Mouse (Mus musculus): ENCODE measurements around the gene Mt1. TPM values are rescaled to one million over a fixed set of nuclear protein-coding genes. Genes with fewer than 3 reads are reported as not detected.

Mt1 gene
- total RNA-seq, 2 experiments from 2014 or later = 388 to 401 TPM

DNA sequence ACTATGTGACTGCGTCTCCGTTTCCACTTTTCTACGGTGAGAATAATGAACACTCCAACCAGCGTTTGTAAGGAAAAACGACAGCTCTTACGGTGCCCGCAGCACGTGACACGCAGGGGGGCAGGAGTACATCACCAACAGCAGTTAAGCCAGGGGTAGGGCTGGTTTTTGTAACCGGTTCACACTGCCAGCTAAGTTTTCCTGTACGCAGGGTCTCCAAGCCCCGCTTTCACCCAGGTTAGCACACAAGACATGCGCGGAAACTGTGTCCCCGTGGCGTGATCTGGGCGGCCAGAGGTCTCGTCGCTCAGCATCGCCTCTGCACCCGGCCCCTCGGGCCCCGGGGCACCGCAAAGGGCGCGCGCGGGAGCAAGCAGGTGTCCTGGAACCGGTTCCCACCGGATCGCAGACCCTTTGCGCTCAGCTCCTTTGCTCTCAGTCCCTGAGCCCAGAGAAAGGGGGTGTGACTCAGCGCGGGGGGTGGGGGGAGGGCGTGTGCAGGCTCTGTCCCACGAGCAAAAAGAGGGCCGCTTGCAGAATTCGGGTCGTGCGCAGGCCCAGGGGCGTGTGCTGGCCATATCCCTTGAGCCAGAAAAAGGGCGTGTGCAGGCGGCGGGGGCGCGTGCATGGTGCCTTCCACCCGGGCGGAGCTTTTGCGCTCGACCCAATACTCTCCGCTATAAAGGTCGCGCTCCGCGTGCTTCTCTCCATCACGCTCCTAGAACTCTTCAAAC is 6.6 kb upstream of the Mt1 start, which contains the start of gene Mt2:
TSS of gene Mt2 (plus strand) at position 590 of the 734 bp plus-strand sequence.
- intact Hi-C loops (cut with DNase I) = no loop called here
- peak; percentile 73 to 79 for DNase-seq

DNA sequence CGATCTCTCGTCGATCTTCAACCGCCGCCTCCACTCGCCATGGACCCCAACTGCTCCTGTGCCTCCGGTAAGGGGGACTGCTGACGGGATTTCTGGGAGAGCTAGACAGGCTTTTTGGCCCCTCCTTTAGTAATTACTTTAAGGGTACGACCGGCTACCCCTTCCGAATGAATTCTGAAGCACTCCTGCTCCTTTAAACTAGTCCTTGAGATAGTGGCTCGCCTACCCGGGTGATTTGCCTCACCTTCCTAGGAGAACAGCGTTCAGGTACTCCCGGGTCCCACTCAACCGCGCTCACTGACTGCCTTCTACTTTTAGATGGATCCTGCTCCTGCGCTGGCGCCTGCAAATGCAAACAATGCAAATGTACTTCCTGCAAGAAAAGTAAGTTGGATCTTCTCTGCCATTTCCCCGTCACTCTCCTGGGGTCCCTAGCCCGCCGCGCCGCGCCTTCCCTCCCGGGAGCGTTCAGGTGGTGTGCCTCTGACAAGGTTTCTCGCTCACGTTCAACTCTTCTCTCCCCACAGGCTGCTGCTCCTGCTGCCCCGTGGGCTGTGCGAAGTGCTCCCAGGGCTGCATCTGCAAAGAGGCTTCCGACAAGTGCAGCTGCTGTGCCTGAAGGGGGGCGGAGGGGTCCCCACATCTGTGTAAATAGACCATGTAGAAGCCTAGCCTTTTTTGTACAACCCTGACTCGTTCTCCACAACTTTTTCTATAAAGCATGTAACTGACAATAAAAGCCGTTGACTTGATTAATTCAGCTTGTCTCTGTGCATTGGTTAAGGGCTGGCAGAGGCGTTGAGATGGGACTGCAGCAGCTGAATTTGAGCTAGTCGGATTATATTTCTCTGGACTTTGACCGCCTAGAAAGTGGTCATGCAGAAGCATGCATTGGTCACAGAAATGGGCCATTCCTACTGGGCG is 5.8 kb upstream of the Mt1 start:
- DNase-seq = peak in 1 of 2 experiments; percentile 18
- intact Hi-C loops (cut with DNase I) = no loop called here

DNA sequence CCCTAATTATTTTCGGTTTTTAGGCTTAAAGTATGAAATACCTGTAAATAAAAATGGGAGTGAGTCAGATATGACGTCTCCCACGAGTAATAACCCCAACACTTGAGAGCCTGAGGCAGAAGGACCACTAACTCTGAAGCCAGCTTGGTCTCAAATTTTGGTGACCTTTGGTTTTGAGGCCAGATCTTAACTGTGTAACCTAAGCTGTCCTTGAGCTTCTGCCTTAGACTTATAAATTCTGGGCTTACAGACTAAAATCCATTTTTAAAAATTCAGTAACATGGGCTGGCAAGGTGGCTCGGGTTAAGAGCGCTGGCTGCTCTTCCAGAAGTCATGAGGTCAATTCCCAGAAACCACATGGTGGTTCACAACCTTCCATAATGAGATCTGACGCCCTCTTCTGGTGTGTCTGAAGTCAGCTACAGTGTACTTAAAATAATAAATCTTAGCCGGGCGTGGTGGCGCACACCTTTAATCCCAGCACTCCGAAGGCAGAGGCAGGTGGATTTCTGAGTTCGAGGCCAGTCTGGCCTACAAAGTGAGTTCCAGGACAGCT is 5.0 kb upstream of the Mt1 start:
- no peak for DNase-seq
- intact Hi-C loops (cut with DNase I) = no loop called here

DNA sequence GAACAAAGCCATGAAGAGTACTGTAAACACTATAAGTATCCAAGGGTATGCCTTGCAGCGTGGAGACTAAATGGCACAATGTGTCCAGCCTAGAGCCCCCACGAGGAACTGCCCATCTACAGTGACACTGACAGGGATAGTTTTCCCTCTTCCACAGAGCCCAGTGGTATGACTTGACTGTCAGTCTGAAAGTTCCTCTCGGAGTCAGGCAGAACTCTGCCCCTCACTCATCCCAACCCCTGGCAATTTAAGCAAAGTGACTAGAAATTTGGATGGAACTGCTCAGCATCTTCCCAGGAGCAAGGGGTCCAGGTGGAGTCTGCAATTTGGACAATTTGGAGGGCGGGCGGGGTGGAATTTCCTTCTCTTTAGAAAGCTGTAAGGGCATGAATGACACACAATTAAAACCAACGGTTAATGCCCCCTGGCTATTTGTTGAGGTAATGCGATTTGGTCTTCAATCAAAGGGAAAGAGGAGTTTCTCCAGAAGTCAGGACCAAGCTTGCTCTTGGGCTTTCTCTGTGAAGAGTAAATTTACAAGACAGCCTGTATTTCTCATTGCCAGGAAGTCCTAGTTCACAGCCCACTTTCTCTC is 4.2 kb upstream of the Mt1 start:
- intact Hi-C loops (cut with DNase I) = no loop called here

DNA sequence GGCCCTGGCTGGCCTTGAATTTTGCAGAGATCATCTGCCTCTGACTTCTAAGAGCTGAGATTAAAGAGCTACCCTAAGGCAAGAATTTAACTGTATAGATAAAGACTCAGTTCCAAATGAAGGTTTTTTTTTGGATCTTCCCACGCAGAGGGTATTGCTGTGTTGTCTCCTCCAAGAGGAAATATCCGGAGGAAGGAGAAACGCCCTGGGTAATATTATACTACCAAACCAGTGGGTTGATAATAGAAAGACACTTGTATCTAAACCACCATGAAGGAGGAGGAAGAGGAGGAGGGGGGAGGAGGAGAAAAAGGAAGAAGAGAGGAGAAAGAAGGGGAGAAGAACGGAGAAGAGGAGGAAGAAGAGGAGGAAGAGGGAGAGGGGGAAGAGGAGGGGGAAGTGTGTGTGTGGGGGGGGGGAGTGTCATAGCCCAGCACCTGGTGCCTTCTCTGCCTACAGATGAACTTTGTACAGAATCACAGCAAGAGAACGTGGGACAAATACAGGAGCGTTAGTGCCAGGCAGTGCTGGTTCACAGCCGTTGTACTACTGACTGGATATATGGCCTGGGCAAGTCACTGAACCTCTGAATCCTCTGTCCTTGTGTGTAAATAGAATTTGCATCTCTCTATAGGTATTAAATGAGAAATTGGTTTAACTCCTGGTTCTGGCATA is 1.0 kb upstream of the Mt1 start:
- DNase-seq = no peak
- intact Hi-C loops (cut with DNase I) = no loop called here

More for the DNA sequence above, 4.2 kb upstream of the Mt1 start:
- DNase-seq = no peak

DNA sequence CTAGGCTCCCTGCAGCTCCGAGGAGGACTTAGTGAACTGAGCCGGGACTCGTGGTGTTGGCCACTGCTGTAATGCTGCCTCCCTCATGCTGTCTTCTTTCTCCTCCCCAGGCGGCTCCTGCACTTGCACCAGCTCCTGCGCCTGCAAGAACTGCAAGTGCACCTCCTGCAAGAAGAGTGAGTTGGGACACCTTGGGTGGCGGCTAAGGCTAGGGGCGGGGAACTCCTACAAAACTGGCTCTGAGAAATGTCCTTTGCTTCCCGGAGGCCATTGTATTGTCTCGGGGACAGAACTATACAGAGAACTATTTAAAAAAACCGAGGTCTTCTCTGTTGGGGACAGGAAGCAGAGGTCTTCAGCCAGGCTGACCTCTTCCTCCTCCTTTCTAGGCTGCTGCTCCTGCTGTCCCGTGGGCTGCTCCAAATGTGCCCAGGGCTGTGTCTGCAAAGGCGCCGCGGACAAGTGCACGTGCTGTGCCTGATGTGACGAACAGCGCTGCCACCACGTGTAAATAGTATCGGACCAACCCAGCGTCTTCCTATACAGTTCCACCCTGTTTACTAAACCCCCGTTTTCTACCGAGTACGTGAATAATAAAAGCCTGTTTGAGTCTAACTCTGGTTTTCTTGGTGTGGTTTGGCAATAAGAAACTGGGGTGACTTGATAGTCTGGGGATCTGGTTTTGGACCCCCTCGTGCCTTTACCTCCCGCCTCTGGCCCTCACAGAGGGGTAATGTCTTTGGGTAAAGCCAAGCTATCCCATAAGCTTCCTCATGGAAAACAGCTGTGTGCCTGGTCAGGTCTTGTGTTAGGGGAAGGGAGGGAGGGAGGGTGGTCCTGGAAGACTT is 1.1 kb downstream of the Mt1 start:
- intact Hi-C loops (cut with DNase I) = no loop called here
- peak; percentile 31 to 35 for DNase-seq

DNA sequence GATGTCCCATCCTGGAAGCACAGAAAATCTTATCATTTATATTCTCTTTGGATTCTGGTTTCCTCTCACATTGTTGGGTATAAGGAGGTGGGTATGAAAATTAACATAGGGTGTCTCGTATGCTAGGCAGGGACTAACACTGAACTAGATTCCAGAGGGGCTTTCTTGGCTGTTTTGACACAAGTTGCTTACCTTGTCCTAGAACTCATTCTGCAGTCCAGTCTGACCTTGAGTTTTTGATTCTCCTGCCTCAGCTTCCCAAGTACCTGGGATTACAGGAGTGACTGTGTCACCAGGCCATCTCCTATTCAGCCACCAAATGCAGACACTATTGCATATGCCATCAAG is 1.7 kb downstream of the Mt1 start:
- no peak for DNase-seq
- intact Hi-C loops (cut with DNase I) = no loop called here

DNA sequence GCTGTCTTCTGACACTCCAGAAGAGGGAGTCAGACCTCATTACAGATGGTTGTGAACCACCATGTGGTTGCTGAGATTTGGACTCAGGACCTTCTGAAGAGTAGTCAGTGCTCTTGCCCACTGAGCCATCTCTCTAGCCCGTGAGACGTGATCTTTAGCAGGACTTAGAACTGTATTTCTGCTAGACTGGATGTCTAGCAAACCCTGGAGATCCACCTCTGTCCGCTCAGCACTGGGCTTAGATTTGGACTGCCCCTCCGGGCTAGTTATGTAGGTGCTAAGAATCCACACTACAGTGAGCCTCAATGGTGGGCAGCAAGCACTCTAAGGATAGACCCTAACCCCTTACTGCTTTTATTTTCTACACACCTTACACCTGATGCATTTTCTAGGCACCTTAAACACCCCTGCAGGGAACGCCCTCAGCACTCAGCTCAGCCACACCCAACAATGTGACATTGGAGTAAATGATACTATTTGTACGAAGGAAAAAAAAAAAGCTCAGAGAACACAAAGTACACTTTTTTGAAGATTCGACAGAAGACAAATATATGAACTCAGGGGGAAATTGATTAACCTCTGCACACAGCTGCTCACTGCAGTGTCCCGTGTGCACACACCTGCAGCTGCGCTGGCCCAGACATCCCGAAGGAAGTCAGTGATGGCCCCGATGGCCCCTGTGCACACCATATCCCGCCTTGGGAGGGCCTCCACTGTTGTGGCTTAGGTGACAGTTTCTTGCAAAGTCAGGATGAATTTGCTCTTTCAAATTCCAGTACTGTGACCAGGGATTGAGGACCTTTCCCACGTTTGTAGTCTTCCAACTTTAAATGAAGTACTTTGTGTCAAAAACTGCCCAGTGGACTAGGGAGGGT is 3.4 kb downstream of the Mt1 start:
- intact Hi-C loops (cut with DNase I) = no loop called here

DNA sequence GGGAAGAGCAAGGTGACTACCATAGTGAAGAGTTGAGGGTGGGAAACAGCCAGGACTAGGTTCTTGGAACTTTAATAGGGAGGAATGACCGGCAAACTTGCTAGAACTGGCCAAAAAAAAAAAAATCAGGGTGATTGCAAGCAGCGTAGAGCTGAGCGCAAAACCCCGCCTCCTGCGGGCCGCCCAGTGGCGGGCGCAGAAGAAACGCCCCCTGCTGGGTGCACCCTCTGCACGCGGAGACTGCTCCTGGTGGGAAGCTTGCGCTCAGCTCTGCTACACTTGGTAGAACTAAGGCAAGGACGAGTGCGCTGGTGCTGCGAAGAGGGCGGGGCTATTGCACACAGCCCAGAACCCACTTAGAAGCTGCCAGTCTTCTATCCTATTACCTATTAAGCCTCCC is 4.2 kb downstream of the Mt1 start:
- peak; percentile 85 to 87 for DNase-seq
- intact Hi-C loops (cut with DNase I) = no loop called here

More for the DNA sequence above, 3.4 kb downstream of the Mt1 start:
- no peak for DNase-seq

DNA sequence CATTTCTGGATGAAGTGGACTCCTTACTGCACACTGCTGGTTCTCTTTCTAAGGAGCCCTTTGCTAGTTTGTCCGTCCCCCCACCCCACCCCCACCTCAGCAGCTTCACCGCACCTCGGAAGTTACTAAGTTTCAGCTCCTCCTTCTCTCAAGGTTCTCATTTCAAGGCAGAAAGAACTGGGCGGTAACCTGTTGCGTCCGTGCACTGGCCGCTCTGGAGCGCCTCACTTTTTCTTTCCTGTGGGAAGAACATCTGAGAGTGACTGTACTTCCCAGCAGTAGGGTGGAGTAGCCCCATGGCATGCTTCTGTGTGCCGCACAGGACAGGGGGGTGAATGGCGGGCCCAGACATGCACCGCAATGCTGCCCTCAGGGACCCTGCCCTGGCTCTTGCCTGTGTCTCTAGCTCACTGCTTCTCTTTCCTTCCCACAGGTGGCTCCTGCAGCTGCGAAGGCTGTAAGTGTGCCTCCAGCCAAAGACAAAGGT is 5.5 kb downstream of the Mt1 start:
- intact Hi-C loops (cut with DNase I) = no loop called here
- DNase-seq = no peak

DNA sequence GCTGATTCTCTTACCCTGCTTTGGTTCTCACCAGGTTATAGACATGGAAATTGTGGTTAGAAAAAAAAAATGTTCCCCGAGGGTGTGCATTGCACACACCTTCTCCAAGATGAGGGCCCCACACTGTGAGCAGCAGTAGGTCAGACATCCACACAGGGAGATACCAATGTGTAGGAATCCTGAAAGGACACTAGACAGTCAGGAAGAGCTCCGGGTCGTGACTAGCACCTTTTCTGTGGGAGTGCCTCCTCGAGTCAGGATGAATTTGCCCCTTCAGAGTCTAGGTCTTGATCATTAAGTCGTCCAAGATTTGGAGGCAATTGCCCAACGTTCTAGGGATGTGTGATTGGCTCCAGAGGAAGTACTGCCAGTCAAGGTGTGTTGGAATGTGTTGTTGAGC is 6.9 kb downstream of the Mt1 start:
- no peak for DNase-seq
- intact Hi-C loops (cut with DNase I) = loop anchor here (2.0 kb wide), 1 partner anchor 19 kb away; no protein-coding TSS in a partner anchor

DNA sequence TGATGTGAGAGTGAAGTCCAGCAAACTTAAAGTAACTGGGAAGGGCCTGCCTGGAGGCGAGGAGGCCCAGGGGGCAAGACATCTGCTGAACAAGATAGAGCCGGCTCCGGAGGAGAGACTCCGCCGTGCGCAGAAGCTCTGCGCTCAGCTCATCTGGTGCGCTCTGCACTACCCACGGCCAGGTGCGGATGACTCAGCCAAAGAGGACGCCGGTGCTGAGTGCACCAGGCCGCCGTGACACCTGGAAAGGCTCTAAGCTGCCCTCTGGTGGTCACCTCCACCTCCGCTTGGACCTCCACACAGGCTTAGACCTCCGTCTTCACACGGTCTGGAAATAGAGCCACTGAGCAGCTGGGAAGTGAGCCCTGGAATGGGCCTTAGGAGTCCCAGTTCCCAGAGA is 7.7 kb downstream of the Mt1 start:
- intact Hi-C loops (cut with DNase I) = loop anchor here (2.0 kb wide), 1 partner anchor 20 kb away; no protein-coding TSS in a partner anchor
- DNase-seq = peak; percentile 74 to 80

DNA sequence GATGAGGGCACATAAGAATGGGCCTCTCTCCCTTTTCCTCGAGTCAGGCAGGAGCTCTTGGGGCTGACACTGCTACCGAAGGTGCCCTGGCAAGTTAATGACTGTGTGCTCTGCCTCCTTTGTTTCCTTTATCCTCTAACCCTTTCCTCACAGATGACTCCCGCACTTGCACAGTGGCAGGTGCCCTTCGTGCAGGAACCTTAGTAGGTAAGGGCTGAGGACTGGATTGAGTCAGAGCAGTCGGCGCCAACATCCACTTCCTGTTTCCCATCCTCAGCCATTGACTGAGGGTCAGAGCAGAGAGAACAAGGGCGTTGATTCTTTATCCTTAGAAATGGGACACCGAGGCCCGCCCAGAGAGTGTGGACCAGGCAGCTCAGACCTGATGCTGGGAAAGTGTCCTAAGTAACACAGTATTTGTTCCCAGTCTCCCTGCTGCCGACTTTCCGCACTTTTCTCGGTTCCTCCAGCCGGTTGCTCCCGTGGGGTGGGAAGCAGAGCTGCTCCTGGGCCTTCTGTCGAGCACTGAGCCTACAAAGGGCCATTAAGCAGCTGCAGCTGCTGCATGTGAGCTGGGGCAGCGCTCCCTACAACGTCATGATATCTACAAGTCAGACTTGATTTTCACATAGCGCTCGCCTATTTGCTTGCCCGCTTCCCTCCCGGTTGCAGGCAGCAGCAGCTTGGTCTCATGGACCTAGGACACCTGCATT is 8.6 kb downstream of the Mt1 start:
- intact Hi-C loops (cut with DNase I) = loop anchor here (2.0 kb wide), 1 partner anchor 21 kb away; no protein-coding TSS in a partner anchor
- no peak for DNase-seq

DNA sequence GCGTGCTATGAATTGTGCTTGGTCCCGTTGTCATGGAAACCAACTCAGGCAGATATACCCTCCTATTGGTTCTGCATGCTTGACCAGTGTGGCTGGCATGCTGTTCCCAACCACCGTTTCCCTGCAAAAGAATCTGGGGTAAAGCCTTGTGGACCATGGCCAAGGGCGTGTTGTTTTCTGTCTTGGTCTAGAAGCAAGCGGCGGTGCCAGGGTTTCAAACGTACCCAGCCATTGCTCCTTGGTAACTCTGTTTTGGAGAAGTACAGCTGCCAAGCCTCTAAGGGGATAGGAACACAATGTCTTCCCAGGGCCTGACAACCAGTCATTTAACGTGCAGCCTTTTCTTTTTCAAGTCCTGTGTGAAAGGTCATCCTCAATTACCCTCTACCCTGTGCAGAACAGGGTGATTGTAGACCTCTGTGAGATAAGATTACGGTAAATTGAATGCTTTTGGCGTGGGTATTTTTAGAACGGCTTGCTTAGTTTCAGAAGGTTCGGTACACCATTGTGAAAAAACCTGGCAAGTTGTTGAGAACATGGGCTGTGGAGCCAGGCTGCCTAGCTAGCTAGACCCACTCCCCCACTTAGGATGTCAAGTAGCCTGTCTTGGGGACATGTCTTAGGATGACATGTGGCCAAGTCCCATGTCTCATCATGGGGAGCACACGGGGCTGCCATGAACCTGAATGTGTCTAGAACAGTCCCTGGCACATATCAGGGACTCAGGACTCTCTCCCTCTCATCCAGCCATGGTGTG is 10.6 kb downstream of the Mt1 start:
- peak; percentile 43 to 63 for DNase-seq
- intact Hi-C loops (cut with DNase I) = no loop called here

DNA sequence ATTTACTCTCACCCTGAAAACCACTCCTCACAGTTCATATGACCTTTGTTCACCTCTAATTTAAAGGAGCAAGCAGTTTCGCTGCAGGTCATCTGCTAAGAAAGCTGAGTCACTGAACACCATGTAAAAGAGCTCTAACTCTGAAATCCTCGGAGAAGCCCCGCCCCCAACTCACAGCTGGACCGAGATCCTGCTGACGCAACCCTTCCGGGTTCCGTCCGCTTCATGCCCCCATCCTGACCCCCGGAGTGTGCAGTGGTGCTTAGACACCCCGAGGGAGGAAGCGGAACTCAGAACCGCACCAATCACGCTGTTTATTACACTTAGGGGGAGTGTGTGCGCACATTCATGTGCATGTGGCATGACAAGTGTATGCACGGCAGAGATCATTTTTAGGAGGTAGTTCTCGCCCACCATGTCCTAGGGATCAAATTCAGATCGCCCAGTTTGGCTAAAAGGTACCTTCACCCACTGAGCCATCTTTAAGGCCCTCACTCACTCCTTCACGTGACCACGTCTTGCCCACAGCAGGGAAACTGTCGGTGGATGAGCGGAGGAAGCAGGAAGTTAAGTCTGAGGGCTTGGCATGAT is 12.3 kb downstream of the Mt1 start:
- DNase-seq = peak; percentile 77 to 80
- intact Hi-C loops (cut with DNase I) = no loop called here

DNA sequence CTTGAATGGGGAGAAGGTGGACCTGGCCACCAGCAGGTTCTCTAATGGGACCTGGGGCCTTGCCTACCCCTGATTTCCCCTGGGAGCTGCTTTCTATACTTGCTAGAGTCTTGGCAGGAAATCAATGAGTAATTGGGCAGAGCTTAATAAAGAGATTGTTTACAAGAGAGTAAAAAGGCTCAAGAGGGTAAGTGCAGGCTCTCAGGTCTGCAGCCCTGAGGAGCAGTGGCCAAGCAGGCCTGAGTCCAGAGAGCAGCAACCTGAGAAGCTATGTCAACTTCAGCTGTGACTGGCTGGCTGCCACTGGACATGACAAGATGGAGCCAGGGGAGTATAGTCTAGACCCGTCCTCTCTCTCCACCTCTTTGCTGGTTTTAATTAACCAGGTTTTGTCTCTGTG is 14.0 kb downstream of the Mt1 start:
- intact Hi-C loops (cut with DNase I) = no loop called here
- no peak for DNase-seq

All from heart, postnatal 14 days (tissue).